Mouse (Mus musculus) lung, postnatal 0 days (tissue): Measurements from ENCODE around the gene Cd47. TPM values are rescaled to one million over a fixed set of nuclear protein-coding genes. Genes with fewer than 3 reads are reported as not detected.

Source experiments
- ATAC-seq: fragments of 200-750 bp; cut with Nextera tagmentation; 2 replicates; pipeline ENCODE4 v1.8.0; 2017; ENCODE audit warnings: moderate library complexity
- DNase-seq: peaks from one replicate; pipeline ENCODE4 v3.0.0-alpha.2; 2016; ENCODE audit warnings: low spot score
- H3K27ac ChIP-seq: fragments of 300-500 bp; sonication (generic); 2 replicates; pipeline ENCODE4 v1.5.1; 2014; ENCODE audit warnings: antibody characterized with exemption, mild to moderate bottlenecking, low read length, mixed read lengths
- H3K27me3 ChIP-seq: fragments of 300-500 bp; sonication (generic); replicated peaks from 2 replicates; pipeline ENCODE4 v1.6.1; 2014; ENCODE audit warnings: low read length, mixed read lengths; ENCODE audit not compliant: insufficient read depth
- H3K36me3 ChIP-seq: fragments of 300-500 bp; sonication (generic); 2 replicates; pipeline ENCODE4 v1.6.1; 2014; ENCODE audit warnings: low read length, mixed read lengths; ENCODE audit not compliant: insufficient read depth
- H3K4me1 ChIP-seq: fragments of 300-500 bp; sonication (generic); 2 replicates; pipeline ENCODE4 v1.6.1; 2014; ENCODE audit warnings: antibody characterized with exemption, low read depth, low read length, mixed read lengths; ENCODE audit not compliant: insufficient read depth
- H3K4me2 ChIP-seq: fragments of 300-500 bp; sonication (generic); replicated peaks from 2 replicates; pipeline ENCODE4 v1.6.1; 2014; ENCODE audit warnings: low read depth, mild to moderate bottlenecking, low read length, moderate library complexity, mixed read lengths
- H3K4me3 ChIP-seq: fragments of 300-500 bp; sonication (generic); 2 replicates; pipeline ENCODE4 v1.5.1; 2014; ENCODE audit warnings: low read depth, low read length
- H3K9ac ChIP-seq: fragments of 300-500 bp; sonication (generic); replicated peaks from 2 replicates; pipeline ENCODE4 v1.6.1; 2014; ENCODE audit warnings: low read depth, mild to moderate bottlenecking
- H3K9me3 ChIP-seq: fragments of 300-500 bp; sonication (generic); 2 replicates; pipeline ENCODE4 v1.6.1; 2016; ENCODE audit warnings: low read length, mixed read lengths
- CTCF ChIP-seq: IDR thresholded peaks from 2 replicates; pipeline ENCODE4 v1.5.1; 2016; ENCODE audit warnings: antibody characterized with exemption, mild to moderate bottlenecking
- EP300 ChIP-seq: IDR thresholded peaks from 2 replicates; pipeline ENCODE4 v1.6.1; 2016; ENCODE audit warnings: antibody characterized with exemption, mild to moderate bottlenecking, control low read depth
- WGBS: fragments of 180-500 bp; shearing (Covaris S2); extraction: QIAGEN DNeasy Blood & Tissue Kit; methylation state at CpG from one replicate; pipeline ENCODE4 v1.1.7; 2014; 5-methylcytosine and 5-hydroxymethylcytosine counted together
- polyA plus RNA-seq: library from polyadenylated mRNA; unstranded; fragments of >200 nt; fragmentation: Nextera tagmentation; extraction: Ambion mirVana; gene quantifications from 2 replicates; pipeline ENCODE4 v1.2.1, GENCODE M21; 2015

The Cd47 gene
- polyA plus RNA-seq, 1 experiment from 2014 or later, result 219 TPM

GRCm38 (mm10) chr16:49958900-49959436, 158.6 kb downstream of the Cd47 start:
- WGBS, result 92% methylated on average over 5 of the region's 5 CpGs
- TF ChIP-seq CTCF (no peak), EP300 (no peak)
- H3K36me3 ChIP-seq, result no peaks in the 10 kb centered on the region

DNA sequence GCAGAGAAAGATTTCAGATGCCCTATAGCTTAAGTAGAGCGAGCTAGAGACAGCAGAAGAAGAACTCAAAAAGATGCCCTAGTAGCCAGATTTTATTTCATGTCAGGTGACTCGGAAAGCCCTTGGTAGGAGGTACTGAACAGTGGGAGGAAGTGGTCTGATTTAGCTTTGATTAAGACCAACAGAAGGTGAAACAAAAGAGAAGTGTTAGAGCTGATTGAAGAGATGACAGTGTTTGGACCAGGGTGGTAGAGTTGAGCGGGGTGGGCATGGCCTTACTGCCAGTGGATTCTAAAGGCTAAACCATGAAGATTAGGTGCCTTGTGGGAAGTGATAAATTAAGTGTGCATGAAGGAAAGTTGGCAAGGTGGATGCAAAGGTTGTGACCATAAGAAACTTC, 162.0 kb downstream of the Cd47 start:
- H3K27ac ChIP-seq, result no peak overlapping the region
- H3K36me3 ChIP-seq, result no peaks in the 10 kb centered on the region
- H3K9me3 ChIP-seq, result no peaks in the 10 kb centered on the region
- H3K9ac ChIP-seq, result no peak overlapping the region
- 82% methylated on average over 3 of the region's 3 CpGs for WGBS
- no peak overlapping the region for H3K4me2 ChIP-seq
- TF ChIP-seq CTCF (no peak), EP300 (no peak)
- peaks cover 4% of the 10 kb centered on the region; the same call in 1 of the 2 replicates for H3K4me1 ChIP-seq
- no peak for ATAC-seq
- no peak for DNase-seq
- no peaks in the 10 kb centered on the region for H3K27me3 ChIP-seq
- no peak overlapping the region for H3K4me3 ChIP-seq

More at GRCm38 (mm10) chr16:49958900-49959436, 158.6 kb downstream of the Cd47 start:
- ATAC-seq, result no peak
- Histone ChIP-seq H3K27ac (no peak overlapping the region), H3K27me3 (no peaks in the 10 kb centered on the region), H3K4me3 (no peak overlapping the region), H3K9me3 (no peaks in the 10 kb centered on the region), H3K4me2 (no peak overlapping the region), H3K9ac (no peak overlapping the region), H3K4me1 (no peaks in the 10 kb centered on the region)
- no peak for DNase-seq

DNA sequence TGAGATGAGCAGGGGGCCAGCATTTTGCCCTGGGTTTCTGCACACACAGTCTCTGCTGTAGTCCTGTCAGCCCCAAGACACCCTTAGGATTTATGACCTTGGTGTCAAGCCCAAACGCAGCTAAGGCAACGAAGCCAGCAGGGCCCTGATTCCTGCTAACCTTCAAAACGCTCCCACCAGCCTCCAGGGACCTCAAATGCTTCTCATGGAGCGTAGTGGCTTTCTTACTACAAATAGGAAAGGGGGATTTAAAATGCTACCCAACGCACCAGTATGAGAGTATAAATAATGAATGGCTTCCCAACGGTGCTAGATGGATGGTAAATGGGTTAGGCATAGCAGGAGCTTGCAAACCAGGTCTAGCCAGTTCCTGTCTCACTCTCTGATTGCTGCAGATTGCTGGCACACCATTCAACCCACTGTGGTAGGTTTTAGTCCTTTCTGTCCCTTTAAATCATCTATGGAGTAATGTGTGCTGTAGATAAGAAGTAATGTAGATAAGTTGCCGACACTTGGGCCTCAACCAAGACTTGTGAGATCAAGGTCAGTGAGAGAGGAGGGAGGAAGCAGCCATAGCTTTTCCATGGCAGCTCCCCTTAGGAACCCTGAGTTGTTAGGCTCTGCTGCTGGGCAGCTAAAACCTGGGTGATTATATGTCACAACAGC, 164.1 kb downstream of the Cd47 start:
- Histone ChIP-seq H3K27me3 (no peaks in the 10 kb centered on the region), H3K27ac (no peak overlapping the region), H3K4me1 (peaks cover 4% of the 10 kb centered on the region; the same call in 1 of the 2 replicates), H3K9ac (no peak overlapping the region), H3K4me3 (no peak overlapping the region), H3K4me2 (no peak overlapping the region), H3K36me3 (no peaks in the 10 kb centered on the region), H3K9me3 (no peaks in the 10 kb centered on the region)
- WGBS, result 44% methylated on average over 7 of the region's 7 CpGs
- ATAC-seq, result no peak
- TF ChIP-seq EP300 (no peak), CTCF (no peak)
- DNase-seq, result no peak

Other genes with a start within 250 kb of the Cd47 start
- gene Ift57, start 101.3 kb upstream of the Cd47 start, polyA plus RNA-seq, result 22.6 and 24.5 TPM in 2 replicates